Comparison of ENCODE assay signal across 31 mouse cellular contexts in the genomic region with DNA sequence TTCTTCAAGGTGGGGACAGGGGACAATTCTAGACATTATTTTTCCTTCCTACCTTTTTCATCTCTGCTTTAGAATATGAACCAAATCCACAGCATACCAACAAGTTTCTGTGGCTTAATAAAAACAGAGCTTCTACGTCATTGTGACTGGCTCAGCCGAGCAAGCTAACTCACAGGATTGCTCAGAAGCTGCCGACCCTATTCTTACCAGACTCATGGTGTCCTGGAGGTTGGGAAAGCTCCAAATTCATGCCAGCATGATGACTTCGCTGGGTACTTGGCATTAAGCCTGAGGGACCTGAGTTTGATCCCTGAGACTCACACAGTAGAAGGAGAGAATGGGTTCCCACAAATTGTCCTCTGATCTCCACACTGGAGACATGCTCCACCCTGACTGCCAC.
DNase-seq lines count a peak whose midpoint lies in the region; ATAC-seq and TF ChIP-seq lines count a peak whose summit lies in the region.
"Had no signal": no experiment of that assay in that cellular context is flagged by ENCODE, and none has a peak within 500 bp of the region (broad histone marks: within the 10 kb centered on the region; RNA-seq: fewer than 3 reads in every experiment).

No protein-coding gene starts in this region.

- no peak overlapping the region for H3ac ChIP-seq in myocyte (ENCODE audit: control insufficient read depth, insufficient read length)

- DNase-seq in forebrain, embryonic 14.5 days (ENCODE audit: low spot score): no peak
- peak; percentile 3 for DNase-seq in left cerebral cortex, postnatal 4 days
- no peak for DNase-seq in left cerebral cortex, postnatal 36 days (ENCODE audit: low spot score in 2 of 2)
- peak; percentile 46 for DNase-seq in adipocyte (ENCODE audit: low spot score)
- no peak for DNase-seq in MN1 (ENCODE audit: low spot score)
- DNase-seq: adrenal gland, adult 8-10 months; cerebellum, adult 11 months; cerebellum, adult 9-11 months; gastrocnemius, adult 2 months; gastrocnemius, postnatal 36 days; heart, adult 2 months; heart, postnatal 10 days; kidney, adult 8-10 months; kidney, postnatal 10 days; lung, adult 2 months; lung, postnatal 10 days; spleen, adult 18-20 months; thymus, adult 18-20 months; thymus, postnatal 36 days had no signal

- peaks cover 6% of the 10 kb centered on the region; the same call in 1 of the 2 replicates for H3K4me1 ChIP-seq in forebrain, embryonic 16.5 days (replicated peaks; ENCODE audit: control insufficient read depth, insufficient read depth, low read length)
- H3K4me1 ChIP-seq in forebrain, embryonic 14.5 days (ENCODE audit: control insufficient read depth, insufficient read depth, low read length): peaks cover 9% of the 10 kb centered on the region
- no peaks in the 10 kb centered on the region; the same call in 1 of the 2 replicates for H3K4me1 ChIP-seq in intestine, embryonic 16.5 days (ENCODE audit: control insufficient read depth, insufficient read depth, low read length)
- H3K4me1 ChIP-seq: limb, embryonic 15.5 days had no signal

- TF ChIP-seq POLR2A in myocyte (IDR thresholded peaks at IDR 0.05; ENCODE audit: insufficient read length, low read depth): no peak

- H3K27ac ChIP-seq in forebrain, embryonic 16.5 days (ENCODE audit: low read length): no peak overlapping the region
- no peak overlapping the region for H3K27ac ChIP-seq in forebrain, embryonic 14.5 days (ENCODE audit: low read depth, low read length)
- no peak overlapping the region for H3K27ac ChIP-seq in intestine, embryonic 16.5 days (ENCODE audit: low read length)
- H3K27ac ChIP-seq: embryonic facial prominence, embryonic 10.5 days; embryonic facial prominence, embryonic 15.5 days; forebrain, embryonic 15.5 days; gastrocnemius, adult 2 months; heart, adult 2 months; left cerebral cortex, adult 2 months; limb, embryonic 15.5 days; liver, embryonic 14.5 days; neural tube, embryonic 15.5 days had no signal

- no peaks in the 10 kb centered on the region for H3K9me3 ChIP-seq in forebrain, embryonic 16.5 days (ENCODE audit: control insufficient read depth, low read length)
- no peaks in the 10 kb centered on the region for H3K9me3 ChIP-seq in forebrain, embryonic 14.5 days (replicated peaks; ENCODE audit: control insufficient read depth, low read length)
- no peaks in the 10 kb centered on the region for H3K9me3 ChIP-seq in intestine, embryonic 16.5 days (ENCODE audit: control insufficient read depth, low read length)
- H3K9me3 ChIP-seq: embryonic facial prominence, embryonic 10.5 days; embryonic facial prominence, embryonic 15.5 days; forebrain, embryonic 15.5 days; G1E; heart, embryonic 13.5 days; limb, embryonic 15.5 days; neural tube, embryonic 15.5 days had no signal

- 0 out of 2 replicates have a peak, but pooled peaks have one; percentile 4 for ATAC-seq in forebrain, embryonic 16.5 days
- no peak for ATAC-seq in forebrain, embryonic 14.5 days
- no peak for ATAC-seq in intestine, embryonic 16.5 days

- H3K36me3 ChIP-seq in forebrain, embryonic 16.5 days (ENCODE audit: control insufficient read depth, insufficient read depth): no peaks in the 10 kb centered on the region
- no peaks in the 10 kb centered on the region for H3K36me3 ChIP-seq in forebrain, embryonic 14.5 days (ENCODE audit: control insufficient read depth, insufficient read depth, low read length)
- no peaks in the 10 kb centered on the region for H3K36me3 ChIP-seq in myocyte (ENCODE audit: control insufficient read depth, insufficient read depth)
- H3K36me3 ChIP-seq in intestine, embryonic 16.5 days (ENCODE audit: control insufficient read depth, insufficient read depth, low read length): no peaks in the 10 kb centered on the region
- H3K36me3 ChIP-seq: embryonic facial prominence, embryonic 10.5 days; embryonic facial prominence, embryonic 15.5 days; forebrain, embryonic 15.5 days; G1E; heart, embryonic 13.5 days; limb, embryonic 15.5 days; neural tube, embryonic 15.5 days had no signal

- no peak overlapping the region for H3K4me2 ChIP-seq in forebrain, embryonic 16.5 days (ENCODE audit: low read length)
- no peak overlapping the region for H3K4me2 ChIP-seq in forebrain, embryonic 14.5 days (ENCODE audit: low read length)
- peak overlapping the region; percentile 4 for H3K4me2 ChIP-seq in myocyte (ENCODE audit: low read depth)
- no peak overlapping the region for H3K4me2 ChIP-seq in intestine, embryonic 16.5 days (ENCODE audit: low read depth, low read length)
- H3K4me2 ChIP-seq: embryonic facial prominence, embryonic 15.5 days; forebrain, embryonic 15.5 days; heart, embryonic 13.5 days; limb, embryonic 15.5 days; neural tube, embryonic 15.5 days had no signal

- 35% methylated on average over 4 of the region's 4 CpGs for WGBS in forebrain, embryonic 16.5 days
- WGBS in forebrain, embryonic 14.5 days: 50% methylated on average over 4 of the region's 4 CpGs
- WGBS in intestine, embryonic 16.5 days: 83% methylated on average over 4 of the region's 4 CpGs

- no peak overlapping the region for H3K4me3 ChIP-seq in forebrain, embryonic 16.5 days (replicated peaks; ENCODE audit: low read length)
- no peak overlapping the region for H3K4me3 ChIP-seq in forebrain, embryonic 14.5 days (ENCODE audit: low read depth, low read length)
- no peak overlapping the region for H3K4me3 ChIP-seq in myocyte
- H3K4me3 ChIP-seq in intestine, embryonic 16.5 days (ENCODE audit: low read length): no peak overlapping the region
- H3K4me3 ChIP-seq: embryonic facial prominence, embryonic 10.5 days; embryonic facial prominence, embryonic 15.5 days; forebrain, embryonic 15.5 days; gastrocnemius, adult 2 months; heart, adult 2 months; heart, embryonic 13.5 days; left cerebral cortex, adult 2 months; limb, embryonic 15.5 days; neural tube, embryonic 15.5 days had no signal

- no peak overlapping the region for H3K9ac ChIP-seq in forebrain, embryonic 16.5 days (replicated peaks; ENCODE audit: low read depth, low read length)
- no peak overlapping the region for H3K9ac ChIP-seq in forebrain, embryonic 14.5 days (ENCODE audit: low read length)
- no peak overlapping the region for H3K9ac ChIP-seq in intestine, embryonic 16.5 days (ENCODE audit: low read depth, low read length)
- H3K9ac ChIP-seq: embryonic facial prominence, embryonic 15.5 days; forebrain, embryonic 15.5 days; heart, embryonic 13.5 days; limb, embryonic 15.5 days; liver, embryonic 14.5 days; neural tube, embryonic 15.5 days had no signal

- H3K79me2 ChIP-seq in myocyte (ENCODE audit: control insufficient read depth, insufficient read depth): no peaks in the 10 kb centered on the region

- no peaks in the 10 kb centered on the region for H3K27me3 ChIP-seq in forebrain, embryonic 16.5 days (replicated peaks; ENCODE audit: control insufficient read depth, insufficient read depth, low read length)
- no peaks in the 10 kb centered on the region for H3K27me3 ChIP-seq in forebrain, embryonic 14.5 days (replicated peaks; ENCODE audit: control insufficient read depth, insufficient read depth, low read length)
- H3K27me3 ChIP-seq in myocyte (ENCODE audit: control insufficient read depth, insufficient read depth, insufficient read length): no peaks in the 10 kb centered on the region
- no peaks in the 10 kb centered on the region for H3K27me3 ChIP-seq in intestine, embryonic 16.5 days (replicated peaks; ENCODE audit: control insufficient read depth, insufficient read depth, low read length)
- H3K27me3 ChIP-seq: embryonic facial prominence, embryonic 15.5 days; forebrain, embryonic 15.5 days; heart, embryonic 13.5 days; limb, embryonic 15.5 days; neural tube, embryonic 15.5 days had no signal

- intact Hi-C loops in left cerebral cortex, postnatal 4 days (cut with DNase I): no loop called here
- intact Hi-C loops in left cerebral cortex, postnatal 36 days (cut with DNase I): no loop called here

TF ChIP-seq in myocyte, 11 proteins besides CTCF, POLR2A, EP300 and RAD21:
- TF ChIP-seq TCF3 (IDR thresholded peaks at IDR 0.05; ENCODE audit: insufficient read length, low read depth) (no peak), CEBPB (IDR thresholded peaks at IDR 0.05; ENCODE audit: insufficient read depth, poor library complexity, severe bottlenecking) (no peak), POLR2AphosphoS2 (IDR thresholded peaks at IDR 0.05; ENCODE audit: insufficient read length, low read depth) (no peak), REST (IDR thresholded peaks at IDR 0.05; ENCODE audit: insufficient read depth, insufficient read length) (no peak), SRF (IDR thresholded peaks at IDR 0.05; ENCODE audit: control insufficient read depth, insufficient read length, low read depth) (no peak), E2F4 (IDR thresholded peaks at IDR 0.05; ENCODE audit: insufficient read depth) (no peak)
TF ChIP-seq in myocyte: peak in this region for 0.

Comparison
In these comparisons a context has a peak if more than half of its experiments do, and no peak if none do; other contexts are left out.
1. DNase-seq: peak in left cerebral cortex, postnatal 4 days (single experiment) and adipocyte (single experiment); none in forebrain, embryonic 14.5 days (single experiment), left cerebral cortex, postnatal 36 days (0 of 2) and MN1 (single experiment).